Mouse (Mus musculus): ENCODE results near the gene Art4. TPM values are rescaled to one million over a fixed set of nuclear protein-coding genes. Genes with fewer than 3 reads are reported as not detected.

Gene Art4
- total RNA-seq, 2 experiments from 2014 or later: 0.72 to 0.75 TPM

DNA sequence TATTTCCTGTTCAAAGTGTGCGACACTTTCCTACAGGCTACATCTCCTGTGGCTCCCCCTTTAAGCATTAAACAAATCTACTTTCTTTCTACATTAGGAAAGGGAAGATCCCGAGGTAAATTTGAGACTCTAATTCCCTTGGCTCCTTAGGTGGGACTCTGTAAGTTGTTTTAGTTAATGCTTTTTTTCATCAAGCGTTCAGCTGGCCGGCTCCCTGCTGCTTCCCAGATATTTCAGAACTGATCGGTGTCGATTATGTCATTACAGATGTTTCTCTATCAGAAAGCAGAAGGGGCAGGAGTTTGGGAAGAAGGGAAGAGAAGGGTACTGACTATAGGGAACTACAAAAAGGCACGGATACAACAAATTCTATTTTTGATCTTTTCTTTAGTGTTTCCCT, 30.4 kb downstream of the Art4 start:
- no peak for DNase-seq

DNA sequence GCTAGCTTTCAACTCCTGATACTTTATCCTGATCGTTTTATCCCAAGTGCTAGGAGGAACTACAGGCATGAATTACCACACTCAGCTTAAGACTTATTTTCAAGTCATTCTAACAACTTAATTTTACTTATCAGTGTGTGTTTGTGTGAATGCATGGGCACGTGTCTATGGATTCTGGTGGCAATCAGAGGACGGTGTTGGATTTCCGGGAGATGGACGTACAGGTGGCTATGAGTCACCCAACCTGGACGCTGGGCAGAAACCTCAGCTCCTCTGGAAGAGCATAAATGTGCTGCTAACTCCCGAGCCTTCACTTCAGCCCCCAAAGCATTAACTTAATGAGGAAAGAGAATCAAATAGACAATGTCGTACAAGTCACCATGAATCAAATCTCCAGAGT, 32.5 kb downstream of the Art4 start:
- no peak for DNase-seq

DNA sequence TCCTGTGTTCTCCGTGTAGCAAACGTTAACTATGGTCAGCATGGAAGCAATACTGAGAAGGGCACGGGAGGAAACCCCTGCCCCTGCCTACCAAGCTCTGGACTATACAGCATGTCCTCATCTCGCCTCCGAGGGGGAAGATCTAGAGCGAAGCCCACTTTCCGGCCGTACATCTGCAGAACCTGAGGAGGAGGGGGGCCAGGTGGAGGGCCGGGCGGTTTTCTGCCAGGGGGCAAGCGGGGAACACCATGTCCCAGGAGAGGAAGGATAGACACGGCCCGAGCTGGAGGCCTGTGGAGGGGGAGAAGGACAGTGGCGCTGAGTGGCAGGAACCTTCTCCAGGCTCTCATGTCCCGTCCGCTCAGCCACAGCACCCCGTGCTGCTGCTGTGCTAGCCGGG, 36.4 kb downstream of the Art4 start:
- DNase-seq: no peak

DNA sequence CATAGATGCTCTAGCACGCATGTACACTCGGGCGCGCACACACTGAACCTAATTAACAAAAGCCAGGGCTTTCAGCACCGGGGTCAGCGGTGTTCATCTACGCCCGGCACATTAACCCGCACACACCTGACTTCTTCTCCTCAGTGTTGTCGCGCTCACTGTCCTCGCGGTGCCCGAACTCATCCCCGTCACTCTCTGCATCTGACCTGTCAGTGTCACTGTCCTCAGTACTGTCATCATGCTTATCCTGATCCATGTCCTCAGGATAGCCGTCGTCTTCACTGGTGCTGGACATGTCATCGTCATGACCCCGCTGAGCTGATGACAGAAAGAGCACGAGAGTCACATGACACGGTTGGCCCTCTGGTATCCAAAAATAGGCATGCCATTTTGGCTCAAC, 37.2 kb downstream of the Art4 start:
- no peak for DNase-seq

DNA sequence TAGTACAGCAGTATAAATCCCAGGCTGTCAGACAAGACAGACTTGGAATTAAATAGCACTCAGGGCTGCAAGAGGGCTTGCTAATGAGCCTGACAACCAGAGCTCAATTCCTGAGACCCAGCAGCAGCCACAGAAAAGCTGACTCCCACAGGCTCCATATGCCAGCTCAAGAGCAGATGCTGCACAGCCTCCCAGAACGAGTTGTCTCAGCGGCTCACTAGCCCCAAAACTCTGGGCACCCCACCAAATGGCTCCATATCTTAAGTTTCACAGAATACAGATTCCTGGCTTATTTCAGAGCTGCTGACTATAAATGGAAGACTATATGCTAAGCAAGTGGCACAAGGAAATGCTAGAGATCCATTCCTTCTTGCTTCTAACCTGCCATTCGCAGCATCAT, 40.0 kb downstream of the Art4 start:
- DNase-seq: no peak

DNA sequence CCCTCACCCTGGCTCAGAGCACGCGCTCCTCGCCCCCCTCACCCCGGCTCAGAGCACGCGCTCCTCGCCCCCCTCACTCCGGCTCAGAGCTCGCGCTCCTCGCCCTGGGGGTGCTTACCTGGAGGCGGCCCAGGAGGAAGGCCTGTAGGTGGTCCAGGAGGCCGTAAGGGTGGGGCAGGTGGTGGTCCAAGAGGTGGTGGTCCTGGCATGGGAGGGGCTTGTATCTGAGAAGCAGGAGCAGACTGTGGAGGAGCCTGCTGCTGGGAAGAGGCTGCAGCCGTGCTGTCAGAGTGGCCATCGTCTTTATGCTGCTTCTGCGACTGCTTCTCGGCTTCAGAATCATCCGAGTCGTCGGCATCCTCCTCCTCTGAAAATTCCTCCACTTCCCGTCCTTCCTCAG, 40.7 kb downstream of the Art4 start:
- DNase-seq: no peak

DNA sequence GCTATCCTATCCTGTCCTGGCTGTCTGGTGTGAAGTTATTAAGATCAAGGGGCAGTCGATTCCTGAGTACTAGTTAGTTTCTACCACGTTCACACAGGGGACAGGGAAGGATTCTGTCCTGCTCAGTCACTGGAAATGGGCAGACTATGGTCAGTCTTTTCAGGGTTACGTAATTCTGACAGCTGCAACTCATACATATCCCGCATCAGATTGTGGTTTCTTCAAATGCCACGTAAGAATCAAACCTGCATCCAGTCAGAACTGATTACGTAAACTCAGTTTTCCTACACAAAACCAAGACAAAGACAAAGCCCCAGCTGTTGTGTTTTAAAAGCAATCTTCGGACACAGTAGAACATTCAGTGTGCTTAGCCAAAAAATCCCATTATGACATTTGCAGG, 42.2 kb downstream of the Art4 start:
- no peak for DNase-seq

DNA sequence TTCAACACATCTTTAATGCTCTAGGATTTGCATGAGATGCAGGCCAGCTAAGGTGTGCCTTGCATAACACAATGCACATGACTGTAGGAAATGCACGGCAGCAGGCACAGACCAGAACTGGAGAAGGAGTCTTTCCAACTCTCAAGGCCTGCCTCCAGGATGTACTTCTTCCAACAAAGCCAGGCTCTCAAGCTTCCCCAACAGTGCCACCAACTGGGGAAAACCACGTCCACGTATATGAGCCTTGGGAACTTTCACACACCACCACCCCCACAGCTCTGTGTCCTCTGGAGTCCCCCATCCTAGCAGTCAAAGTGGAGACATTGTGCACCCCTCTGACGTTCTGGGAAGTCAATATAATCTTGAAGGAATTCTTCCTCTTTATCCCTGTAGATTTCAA, 44.4 kb downstream of the Art4 start:
- DNase-seq: no peak

DNA sequence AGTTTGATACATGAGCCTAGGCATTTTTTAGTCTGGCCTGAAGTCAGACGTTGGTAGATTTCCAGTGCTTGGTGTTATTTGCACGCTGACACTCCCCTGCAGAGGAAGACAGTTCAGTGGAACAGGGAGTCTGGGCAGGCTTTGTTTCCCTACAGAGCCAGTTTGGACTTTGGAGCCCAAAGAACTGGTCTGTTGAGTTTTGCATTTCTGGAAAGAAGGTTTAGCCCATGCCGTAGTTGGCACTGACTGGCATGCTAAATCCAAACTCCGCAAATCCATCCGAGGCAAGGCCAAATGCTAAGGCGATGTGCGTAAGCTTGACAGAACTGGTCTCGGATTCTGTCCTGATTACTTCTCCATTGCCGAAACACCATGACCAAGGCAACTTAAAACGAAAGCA, 46.3 kb downstream of the Art4 start:
- no peak for DNase-seq

DNA sequence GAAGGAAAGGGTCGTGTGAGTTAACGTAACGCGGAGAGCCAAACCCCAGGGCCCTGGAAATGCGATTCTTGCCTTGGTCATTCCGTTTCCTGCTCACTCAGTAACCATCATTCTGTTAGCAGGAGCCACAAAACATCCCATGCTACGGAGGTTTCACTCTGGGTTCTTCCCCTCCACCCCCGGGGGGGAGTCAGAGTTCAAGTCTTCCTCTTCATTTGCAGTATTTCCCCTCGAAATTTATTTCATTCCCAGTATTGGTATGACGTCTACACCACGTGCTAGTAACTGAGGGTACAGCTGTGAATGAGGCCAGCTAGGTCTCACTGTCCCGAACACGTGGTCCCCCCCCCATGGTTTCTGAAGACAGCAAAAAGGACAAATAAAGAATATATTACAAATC, 47.9 kb downstream of the Art4 start:
- no peak for DNase-seq

DNA sequence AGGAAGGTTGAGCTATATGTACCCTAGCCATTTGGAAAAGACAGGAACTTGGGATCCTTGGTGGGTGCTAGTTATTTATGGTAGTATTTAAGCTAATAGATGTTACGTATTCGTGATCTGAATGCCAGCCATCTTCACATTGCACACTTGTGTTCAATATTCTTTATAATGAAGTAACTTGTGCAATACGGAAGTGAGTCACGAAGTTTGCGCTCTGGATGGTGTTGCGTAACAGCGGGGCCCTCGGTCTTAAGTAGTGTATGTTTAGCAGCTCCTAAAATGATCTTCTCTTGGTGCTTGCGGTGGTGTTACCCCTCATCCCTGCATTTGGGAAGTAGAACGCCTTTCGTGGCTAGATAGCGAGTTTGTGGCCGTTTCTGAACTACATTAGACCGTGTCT, 48.5 kb downstream of the Art4 start:
- no peak for DNase-seq

DNA sequence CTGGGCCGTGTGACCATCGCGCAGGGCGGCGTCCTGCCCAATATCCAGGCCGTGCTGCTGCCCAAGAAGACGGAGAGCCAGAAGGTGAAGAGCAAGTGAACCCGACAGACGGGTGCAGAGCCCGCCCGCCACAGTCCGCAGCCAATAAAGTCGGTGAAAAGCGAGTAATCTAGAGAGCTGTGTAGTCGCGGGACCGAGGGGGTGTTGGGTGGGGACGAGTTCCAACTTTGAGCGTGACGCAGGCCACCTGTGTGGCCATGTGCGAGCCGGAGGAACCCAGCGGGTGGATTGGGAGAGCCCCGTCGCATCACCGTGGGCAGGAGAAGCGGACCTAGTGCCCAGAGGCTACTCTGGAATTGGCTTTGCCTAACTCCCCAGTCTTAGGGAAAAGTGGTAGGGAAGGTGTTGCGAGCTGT, 48.9 kb downstream of the Art4 start:
- DNase-seq: peak; percentile 32

DNA sequence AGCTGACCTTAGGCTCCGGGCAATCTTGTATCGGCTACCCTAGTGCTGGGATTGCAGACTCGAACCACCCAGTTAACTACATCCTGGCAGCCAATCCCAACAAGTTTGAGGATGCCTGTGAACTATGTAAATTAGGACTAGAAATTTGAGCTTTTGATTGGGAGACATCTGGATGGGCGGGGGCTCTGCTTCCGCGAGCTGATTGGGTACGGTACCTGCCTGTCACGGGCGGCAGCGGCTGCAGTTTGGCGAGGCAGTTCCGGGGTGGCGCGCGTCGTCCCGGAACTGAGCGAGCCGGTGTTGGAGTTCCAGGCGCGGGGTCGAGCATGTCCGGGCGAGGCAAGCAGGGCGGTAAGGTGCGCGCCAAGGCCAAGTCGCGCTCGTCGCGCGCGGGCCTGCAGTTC, 49.5 kb downstream of the Art4 start, which contains the start of gene H2afj:
Gene H2afj (plus strand): TSS at position 231 of the 404 bp plus-strand sequence.
- peak; percentile 99 for DNase-seq

DNA sequence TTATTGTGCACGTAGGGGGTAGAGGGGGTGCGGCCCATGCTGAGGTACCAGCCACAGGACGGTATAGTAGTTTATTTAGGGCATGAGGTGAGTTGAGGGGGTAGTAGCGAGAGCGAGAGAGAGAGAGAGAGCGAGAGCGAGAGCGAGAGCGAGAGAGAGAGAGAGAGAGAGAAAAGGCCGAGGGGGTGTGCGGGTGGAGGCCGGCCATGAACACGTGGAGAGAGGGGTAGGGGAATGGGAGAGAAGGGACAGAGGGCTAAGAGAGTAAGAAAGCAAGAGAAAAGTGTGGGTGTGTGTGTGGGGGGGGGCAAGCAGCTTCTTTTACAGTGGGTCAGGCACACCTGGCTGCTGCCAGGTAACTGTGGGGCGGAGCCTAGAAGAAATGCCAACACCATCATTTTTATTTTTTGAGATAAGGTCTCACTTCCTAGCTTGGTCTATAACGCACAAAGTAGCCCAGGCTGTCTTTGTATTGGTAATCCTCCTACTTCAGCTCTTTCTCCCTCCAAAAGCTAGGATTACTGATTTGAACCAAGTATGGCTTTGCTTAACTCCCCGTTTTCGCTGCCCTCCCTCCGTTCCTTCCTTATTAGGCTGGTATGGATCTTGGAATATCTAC, 50.0 kb downstream of the Art4 start:
- no peak for DNase-seq

DNA sequence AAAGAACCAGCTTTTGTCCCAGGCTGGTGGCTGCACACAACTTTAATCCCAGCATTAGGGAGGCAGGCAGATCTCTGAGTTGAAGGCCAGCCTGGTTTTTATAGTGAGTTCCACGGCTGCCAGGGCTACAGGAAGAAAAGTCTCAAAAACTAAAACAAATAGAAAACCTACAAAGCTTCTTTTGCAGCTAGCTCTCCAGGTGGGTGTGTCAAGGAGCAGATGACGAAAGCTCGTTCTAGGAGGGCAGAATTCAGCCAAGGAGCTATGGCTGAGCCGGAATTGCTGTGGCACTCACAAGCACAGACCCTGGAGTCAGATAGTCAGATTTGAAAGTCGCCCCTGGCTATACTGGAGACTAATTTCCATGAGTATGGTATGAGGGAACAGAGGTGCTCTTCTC, 50.7 kb downstream of the Art4 start:
- DNase-seq: no peak

DNA sequence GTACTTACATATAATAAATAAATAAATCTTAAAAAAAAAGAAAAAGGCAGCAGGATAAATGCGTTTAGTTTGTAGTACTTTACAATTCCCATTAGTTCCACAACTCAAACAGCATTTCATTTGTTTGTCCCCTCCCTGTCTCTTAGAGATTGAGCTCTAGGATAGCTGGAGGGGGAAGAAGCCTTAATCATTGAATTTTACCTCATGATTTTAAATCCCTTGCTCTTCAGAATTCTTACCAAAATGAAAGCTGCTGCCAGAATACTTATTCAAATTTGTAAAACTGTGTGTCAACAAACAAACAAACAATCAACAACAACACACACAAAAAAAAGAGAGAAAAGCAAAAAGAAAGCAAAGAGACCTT, 52.1 kb downstream of the Art4 start:
- DNase-seq: no peak

DNA sequence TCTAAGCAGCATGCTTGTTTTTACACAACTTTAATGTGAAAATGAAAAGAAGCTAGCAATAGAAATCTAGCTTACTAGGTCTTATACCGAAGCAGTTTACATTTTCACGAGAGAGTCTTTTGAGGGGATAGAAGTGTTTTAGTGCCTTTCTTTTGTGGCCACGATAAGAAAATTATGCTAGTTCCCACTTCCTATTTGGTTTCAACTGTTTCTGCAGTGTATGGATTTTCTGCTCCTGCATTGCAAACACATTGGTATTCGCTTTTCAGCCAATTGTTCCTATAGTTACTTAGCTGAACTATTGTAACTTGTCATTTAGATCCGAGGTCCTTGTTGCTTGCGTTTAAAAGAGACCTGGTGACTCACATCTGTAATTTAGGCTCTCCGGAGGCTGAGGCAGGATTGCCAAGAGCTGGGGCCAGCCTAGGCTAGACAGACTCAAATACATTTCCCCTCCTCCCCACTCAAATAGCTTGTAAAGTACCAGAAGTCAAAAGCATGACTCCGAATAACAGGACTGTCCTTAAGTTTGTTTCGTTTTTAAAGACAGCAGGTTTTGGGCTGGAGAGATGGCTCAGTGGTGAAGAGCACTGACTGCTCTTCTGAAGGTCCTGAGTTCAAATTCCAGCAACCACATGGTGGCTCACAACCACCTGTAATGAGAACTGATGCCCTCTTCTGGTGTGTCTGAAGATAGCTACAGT, 52.7 kb downstream of the Art4 start:
- DNase-seq: no peak

DNA sequence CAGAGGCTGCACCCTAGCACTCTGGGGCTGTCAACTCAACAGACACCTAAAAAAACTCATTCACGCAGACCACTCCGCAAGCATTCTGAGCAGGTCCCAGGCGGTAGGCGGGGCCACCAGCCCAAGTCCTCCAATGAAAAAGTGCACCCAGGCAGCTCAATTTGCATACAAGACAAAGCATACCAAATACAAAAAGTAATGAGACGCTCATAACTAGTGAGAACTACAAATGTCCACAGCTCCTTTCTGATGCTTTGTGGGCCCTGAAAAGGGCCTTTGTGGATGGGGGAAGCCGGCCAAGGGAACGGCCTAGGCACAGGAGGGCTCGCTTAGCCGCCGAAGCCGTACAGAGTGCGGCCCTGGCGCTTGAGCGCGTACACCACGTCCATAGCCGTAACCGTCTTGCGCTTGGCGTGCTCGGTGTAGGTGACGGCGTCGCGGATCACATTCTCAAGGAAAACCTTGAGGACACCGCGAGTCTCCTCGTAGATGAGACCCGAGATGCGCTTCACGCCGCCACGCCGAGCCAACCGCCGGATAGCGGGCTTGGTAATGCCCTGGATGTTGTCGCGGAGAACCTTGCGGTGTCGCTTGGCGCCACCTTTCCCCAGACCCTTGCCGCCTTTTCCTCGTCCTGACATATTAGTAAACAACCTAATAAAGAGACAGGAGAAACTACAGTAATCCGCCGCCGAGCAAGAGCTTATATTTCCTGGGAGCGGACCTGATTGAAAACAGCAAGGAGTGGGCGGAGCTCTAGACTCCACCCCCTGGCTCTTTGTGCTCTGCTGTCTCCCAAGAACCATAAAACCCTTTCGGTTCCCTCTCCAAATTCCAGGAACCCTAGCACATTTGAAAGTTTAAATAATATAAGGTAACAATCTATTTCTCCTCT, 53.5 kb downstream of the Art4 start, which contains the start of gene Hist4h4:
Gene Hist4h4 (minus strand): TSS at position 677 of the 895 bp plus-strand sequence.
- DNase-seq: peak; percentile 94

DNA sequence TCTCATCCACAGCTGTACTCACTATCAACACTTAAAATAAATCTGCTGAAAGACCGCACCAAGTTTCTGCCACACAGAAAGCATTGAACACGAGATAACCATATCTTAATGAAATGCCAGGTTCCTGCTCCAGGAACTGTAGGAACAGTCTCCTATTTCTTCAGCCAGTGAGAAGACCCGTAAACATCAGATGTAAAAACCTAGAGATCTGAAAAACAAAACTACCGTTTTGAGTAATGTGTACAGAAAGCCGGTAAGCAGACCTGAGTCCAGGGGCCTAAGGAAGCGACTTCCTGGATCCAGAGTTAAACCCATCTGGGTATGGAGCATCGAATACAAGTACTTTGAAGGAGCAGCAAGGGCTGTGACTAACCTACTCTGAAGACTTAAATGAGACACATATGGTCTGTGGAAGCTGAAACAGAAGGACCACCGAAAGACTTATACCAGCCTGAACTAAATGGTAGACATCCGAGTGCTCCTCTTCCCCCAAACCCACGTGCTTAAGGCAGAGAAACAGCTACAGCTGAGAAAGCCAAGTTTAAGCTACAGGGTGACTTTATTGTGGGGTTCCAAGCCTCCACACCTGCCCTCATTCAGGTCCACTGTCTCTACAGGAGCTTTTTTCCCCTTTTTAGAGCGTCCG, 54.3 kb downstream of the Art4 start:
- no peak for DNase-seq

DNA sequence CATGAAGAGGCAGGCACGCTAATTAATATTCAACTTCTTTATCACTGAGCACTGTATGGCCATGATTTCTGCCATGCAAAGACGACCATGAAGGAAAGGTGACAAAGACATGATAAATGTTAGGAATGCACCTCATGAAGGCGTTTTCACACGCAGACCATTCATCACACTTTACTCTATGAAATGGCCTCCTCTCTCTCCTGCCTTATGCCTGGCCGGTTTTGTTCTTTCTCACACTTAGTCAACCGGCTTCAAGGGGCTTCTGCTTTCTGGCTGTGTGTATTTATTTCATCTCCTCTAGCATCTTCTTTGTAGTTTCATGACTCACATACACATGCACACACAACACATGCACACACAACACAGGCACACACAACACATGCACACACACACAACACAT, 56.3 kb downstream of the Art4 start:
- no peak for DNase-seq

DNA sequence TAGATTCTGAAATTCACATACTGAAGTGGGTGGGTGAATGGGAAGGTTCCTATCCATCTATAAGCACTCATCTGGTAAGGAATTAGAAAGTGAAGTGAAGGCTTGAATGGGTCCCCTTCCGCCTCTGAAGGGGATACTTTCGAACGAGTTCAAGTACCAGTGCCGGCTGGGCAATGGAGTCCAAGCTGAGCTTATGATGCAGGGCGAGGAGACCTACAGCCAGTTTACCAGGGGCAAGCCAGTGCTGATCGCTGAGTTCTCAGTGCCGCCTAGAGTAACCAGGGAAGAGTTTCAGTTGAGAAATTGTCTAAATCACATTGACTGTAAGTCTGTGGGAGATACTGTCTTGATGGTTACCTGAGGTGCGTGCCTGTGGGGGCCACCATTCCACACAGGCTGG, 56.8 kb downstream of the Art4 start:
- DNase-seq: no peak

All from gastrocnemius, postnatal 10 days (tissue).